Mouse (Mus musculus): ENCODE measurements around the gene Arl15. TPM values are rescaled to one million over a fixed set of nuclear protein-coding genes. Genes with fewer than 3 reads are reported as not detected.

The Arl15 gene
- polyA plus RNA-seq, 1 experiment from 2014 or later = 10.1 TPM

GRCm38 (mm10) chr13:113941943-113942342, 147.6 kb downstream of the Arl15 start:
- H3K9me3 ChIP-seq (ENCODE audit: low read length) = no peaks in the 10 kb centered on the region
- H3K9ac ChIP-seq (replicated peaks; ENCODE audit: low read depth) = no peak overlapping the region
- no peaks in the 10 kb centered on the region for H3K36me3 ChIP-seq (ENCODE audit: insufficient read depth, low read length)
- H3K4me2 ChIP-seq (replicated peaks; ENCODE audit: low read depth, low read length) = no peak overlapping the region
- H3K27me3 ChIP-seq (replicated peaks; ENCODE audit: insufficient read depth, low read length) = no peaks in the 10 kb centered on the region
- WGBS = 65% methylated on average over 3 of the region's 3 CpGs
- H3K27ac ChIP-seq (ENCODE audit: low read length) = no peak overlapping the region
- no peak for DNase-seq (ENCODE audit: low spot score)
- TF ChIP-seq EP300 (IDR thresholded peaks at IDR 0.05) (no peak), CTCF (IDR thresholded peaks at IDR 0.05) (no peak)
- no peak for ATAC-seq
- H3K4me3 ChIP-seq (ENCODE audit: low read depth, low read length) = no peak overlapping the region
- H3K4me1 ChIP-seq (ENCODE audit: insufficient read depth, low read depth, low read length) = no peaks in the 10 kb centered on the region

GRCm38 (mm10) chr13:113947546-113947945, 153.2 kb downstream of the Arl15 start:
- Histone ChIP-seq H3K9me3 (ENCODE audit: low read length) (no peaks in the 10 kb centered on the region), H3K4me3 (ENCODE audit: low read depth, low read length) (no peak overlapping the region), H3K4me1 (ENCODE audit: insufficient read depth, low read depth, low read length) (peaks cover 9% of the 10 kb centered on the region; the same call in 1 of the 2 replicates), H3K27me3 (replicated peaks; ENCODE audit: insufficient read depth, low read length) (no peaks in the 10 kb centered on the region), H3K27ac (ENCODE audit: low read length) (no peak overlapping the region), H3K36me3 (ENCODE audit: insufficient read depth, low read length) (no peaks in the 10 kb centered on the region), H3K9ac (replicated peaks; ENCODE audit: low read depth) (no peak overlapping the region), H3K4me2 (replicated peaks; ENCODE audit: low read depth, low read length) (no peak overlapping the region)
- DNase-seq (ENCODE audit: low spot score) = peak; percentile 34
- 26% methylated on average over 4 of the region's 4 CpGs for WGBS
- no peak for ATAC-seq
- TF ChIP-seq CTCF (IDR thresholded peaks at IDR 0.05) (no peak), EP300 (IDR thresholded peaks at IDR 0.05) (no peak)

GRCm38 (mm10) chr13:113949708-113950107, 155.4 kb downstream of the Arl15 start:
- no peak overlapping the region for H3K4me2 ChIP-seq (replicated peaks; ENCODE audit: low read depth, low read length)
- H3K9ac ChIP-seq (replicated peaks; ENCODE audit: low read depth) = no peak overlapping the region
- ATAC-seq (no peak), DNase-seq (ENCODE audit: low spot score) (no peak)
- no peak overlapping the region for H3K4me3 ChIP-seq (ENCODE audit: low read depth, low read length)
- H3K4me1 ChIP-seq (ENCODE audit: insufficient read depth, low read depth, low read length) = peaks cover 9% of the 10 kb centered on the region; the same call in 1 of the 2 replicates
- no peak overlapping the region for H3K27ac ChIP-seq (ENCODE audit: low read length)
- no peaks in the 10 kb centered on the region for H3K36me3 ChIP-seq (ENCODE audit: insufficient read depth, low read length)
- TF ChIP-seq EP300 (IDR thresholded peaks at IDR 0.05) (no peak), CTCF (IDR thresholded peaks at IDR 0.05) (no peak)
- H3K9me3 ChIP-seq (ENCODE audit: low read length) = no peaks in the 10 kb centered on the region
- 60% methylated on average over 5 of the region's 5 CpGs for WGBS
- no peaks in the 10 kb centered on the region for H3K27me3 ChIP-seq (replicated peaks; ENCODE audit: insufficient read depth, low read length)

GRCm38 (mm10) chr13:113950131-113950530, 155.8 kb downstream of the Arl15 start:
- DNase-seq (ENCODE audit: low spot score) (no peak), ATAC-seq (no peak)
- 43% methylated on average over 6 of the region's 6 CpGs for WGBS
- Histone ChIP-seq H3K4me3 (ENCODE audit: low read depth, low read length) (no peak overlapping the region), H3K27me3 (replicated peaks; ENCODE audit: insufficient read depth, low read length) (no peaks in the 10 kb centered on the region), H3K4me1 (ENCODE audit: insufficient read depth, low read depth, low read length) (peaks cover 9% of the 10 kb centered on the region; the same call in 1 of the 2 replicates), H3K9me3 (ENCODE audit: low read length) (no peaks in the 10 kb centered on the region), H3K4me2 (replicated peaks; ENCODE audit: low read depth, low read length) (no peak overlapping the region), H3K27ac (ENCODE audit: low read length) (no peak overlapping the region), H3K9ac (replicated peaks; ENCODE audit: low read depth) (no peak overlapping the region), H3K36me3 (ENCODE audit: insufficient read depth, low read length) (no peaks in the 10 kb centered on the region)
- TF ChIP-seq CTCF (IDR thresholded peaks at IDR 0.05) (no peak), EP300 (IDR thresholded peaks at IDR 0.05) (no peak)

- no peak for TF ChIP-seq EP300 (IDR thresholded peaks at IDR 0.05)
- no peak for TF ChIP-seq CTCF (IDR thresholded peaks at IDR 0.05)
- Histone ChIP-seq H3K27me3 (replicated peaks; ENCODE audit: insufficient read depth, low read length) (no peaks in the 10 kb centered on the region), H3K4me1 (ENCODE audit: insufficient read depth, low read depth, low read length) (no peaks in the 10 kb centered on the region), H3K9me3 (ENCODE audit: low read length) (no peaks in the 10 kb centered on the region), H3K4me3 (ENCODE audit: low read depth, low read length) (no peak overlapping the region), H3K27ac (ENCODE audit: low read length) (no peak overlapping the region), H3K36me3 (ENCODE audit: insufficient read depth, low read length) (no peaks in the 10 kb centered on the region), H3K9ac (replicated peaks; ENCODE audit: low read depth) (no peak overlapping the region), H3K4me2 (replicated peaks; ENCODE audit: low read depth, low read length) (no peak overlapping the region)
- WGBS = 60% methylated on average over 4 of the region's 4 CpGs
- no peak for ATAC-seq
- no peak for DNase-seq (ENCODE audit: low spot score)
These were observed 163.1 kb downstream of the Arl15 start for GRCm38 (mm10) chr13:113957438-113957837.

GRCm38 (mm10) chr13:113964945-113965344, 170.6 kb downstream of the Arl15 start:
- Histone ChIP-seq H3K27me3 (replicated peaks; ENCODE audit: insufficient read depth, low read length) (no peaks in the 10 kb centered on the region), H3K4me2 (replicated peaks; ENCODE audit: low read depth, low read length) (no peak overlapping the region), H3K4me1 (ENCODE audit: insufficient read depth, low read depth, low read length) (no peaks in the 10 kb centered on the region), H3K9me3 (ENCODE audit: low read length) (no peaks in the 10 kb centered on the region), H3K4me3 (ENCODE audit: low read depth, low read length) (no peak overlapping the region), H3K9ac (replicated peaks; ENCODE audit: low read depth) (no peak overlapping the region), H3K36me3 (ENCODE audit: insufficient read depth, low read length) (no peaks in the 10 kb centered on the region), H3K27ac (ENCODE audit: low read length) (no peak overlapping the region)
- WGBS = 86% methylated on average over 9 of the region's 9 CpGs
- no peak for ATAC-seq
- no peak for DNase-seq (ENCODE audit: low spot score)
- TF ChIP-seq CTCF (IDR thresholded peaks at IDR 0.05) = no peak
- TF ChIP-seq EP300 (IDR thresholded peaks at IDR 0.05) = no peak

- no peaks in the 10 kb centered on the region for H3K27me3 ChIP-seq (replicated peaks; ENCODE audit: insufficient read depth, low read length)
- DNase-seq (ENCODE audit: low spot score) (peak; percentile 56), ATAC-seq (peak; percentile 58)
- no peak overlapping the region for H3K4me3 ChIP-seq (ENCODE audit: low read depth, low read length)
- H3K36me3 ChIP-seq (ENCODE audit: insufficient read depth, low read length) = no peaks in the 10 kb centered on the region
- no peak overlapping the region for H3K27ac ChIP-seq (ENCODE audit: low read length)
- TF ChIP-seq CTCF (IDR thresholded peaks at IDR 0.05) (no peak), EP300 (IDR thresholded peaks at IDR 0.05) (peak; percentile 56; the same call in 1 of the 2 replicates)
- 0 out of 2 replicates have a peak overlapping the region, but pooled peaks have one; percentile 14 for H3K4me2 ChIP-seq (replicated peaks; ENCODE audit: low read depth, low read length)
- H3K4me1 ChIP-seq (ENCODE audit: insufficient read depth, low read depth, low read length) = no peaks in the 10 kb centered on the region
- no peaks in the 10 kb centered on the region for H3K9me3 ChIP-seq (ENCODE audit: low read length)
- 51% methylated on average over 5 of the region's 5 CpGs for WGBS
- H3K9ac ChIP-seq (replicated peaks; ENCODE audit: low read depth) = no peak overlapping the region
These were observed 176.4 kb downstream of the Arl15 start for GRCm38 (mm10) chr13:113970706-113971105.
